Mouse (Mus musculus): ENCODE results near the gene Mybbp1a. TPM values are rescaled to one million over a fixed set of nuclear protein-coding genes. Genes with fewer than 3 reads are reported as not detected.

The Mybbp1a gene
- total RNA-seq (2015; ENCODE audit: low replicate concordance) (44.7 and 49.6 TPM in 2 replicates), total RNA-seq (2017; ENCODE audit: low replicate concordance) (11.8 and 27.4 TPM in 2 replicates)

DNA sequence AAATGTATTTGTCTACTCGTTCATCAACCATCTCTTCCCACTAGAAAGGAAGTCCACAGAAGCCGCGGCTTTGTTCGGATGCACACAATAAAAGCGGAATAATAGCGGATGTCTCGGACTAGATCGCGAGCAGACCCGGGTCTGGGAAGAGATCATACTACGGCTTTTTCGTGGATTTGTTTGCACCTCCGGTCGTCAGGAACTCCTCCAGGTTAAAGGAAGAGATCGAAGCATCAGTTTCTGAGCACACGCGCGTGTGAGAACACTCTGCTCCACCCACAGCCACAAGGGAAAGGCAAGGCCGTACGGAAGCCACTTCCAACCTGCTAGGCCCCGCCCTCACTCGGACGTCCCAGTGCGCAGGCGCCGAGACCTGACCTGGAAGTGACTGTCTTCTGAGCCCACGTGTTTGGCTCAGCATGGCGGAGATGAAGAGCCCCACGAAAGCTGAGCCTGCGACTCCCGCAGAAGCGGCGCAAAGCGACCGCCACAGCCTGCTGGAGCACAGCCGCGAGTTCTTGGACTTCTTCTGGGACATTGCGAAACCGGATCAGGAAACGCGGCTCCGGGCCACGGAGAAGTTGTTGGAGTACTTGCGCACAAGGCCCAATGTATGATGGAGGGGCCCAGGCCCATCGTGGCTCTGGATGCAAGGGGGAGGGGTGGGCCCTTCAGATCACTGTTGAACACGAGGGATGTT lies at the start of gene Mybbp1a:
Gene Mybbp1a, plus strand, starts transcription at position 391 of the 700 bp plus-strand sequence.
- ATAC-seq (replicated peaks; ENCODE audit: low FRiP score, poor library complexity, severe bottlenecking) = peak; percentile 97

DNA sequence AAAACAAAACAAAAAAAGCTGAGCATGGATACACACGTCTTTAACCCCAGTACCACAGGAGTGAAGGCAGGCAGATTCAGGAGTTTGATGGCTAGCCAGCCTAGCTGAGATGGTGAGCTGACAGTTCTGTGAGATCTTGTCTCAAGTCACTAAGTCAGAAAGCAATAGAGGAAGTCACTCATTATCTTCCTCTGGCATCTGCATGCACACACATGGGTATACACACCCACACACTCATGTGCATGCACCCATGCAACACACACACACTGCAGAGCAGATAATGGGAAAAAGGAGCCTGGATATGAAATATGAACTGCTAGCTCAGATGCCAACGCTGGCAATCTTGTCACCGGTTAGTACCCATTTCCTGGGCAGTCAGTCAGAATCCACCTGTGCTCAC lies 47.9 kb upstream of the Mybbp1a start:
- no peak for ATAC-seq (replicated peaks; ENCODE audit: low FRiP score, poor library complexity, severe bottlenecking)

GRCm38 (mm10) chr11:72393669-72394068 lies 47.5 kb upstream of the Mybbp1a start:
- ATAC-seq (replicated peaks; ENCODE audit: low FRiP score, poor library complexity, severe bottlenecking) = no peak

DNA sequence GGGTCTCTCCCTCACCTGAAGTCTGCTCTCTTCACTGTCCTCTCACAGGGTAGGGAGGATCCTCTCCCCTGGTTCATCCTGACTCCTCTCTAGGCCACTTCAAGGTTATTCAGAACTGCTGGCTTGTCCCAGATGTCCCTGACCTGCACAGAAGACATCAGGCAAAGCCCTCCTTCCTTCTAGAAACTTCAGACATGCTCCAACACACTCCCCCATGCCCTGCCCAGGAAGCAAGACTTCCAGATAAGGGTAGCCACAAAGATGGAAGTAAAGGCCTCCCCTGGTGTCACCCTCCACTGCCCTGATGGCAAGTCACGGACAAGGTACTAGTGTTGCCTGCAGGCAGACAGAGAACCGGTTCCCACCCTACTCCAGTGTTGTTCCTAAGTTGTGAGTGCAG lies 46.5 kb upstream of the Mybbp1a start:
- no peak for ATAC-seq (replicated peaks; ENCODE audit: low FRiP score, poor library complexity, severe bottlenecking)

- ATAC-seq (replicated peaks; ENCODE audit: low FRiP score, poor library complexity, severe bottlenecking) = no peak
These were observed 45.5 kb upstream of the Mybbp1a start for GRCm38 (mm10) chr11:72395652-72396051.

GRCm38 (mm10) chr11:72396621-72397020 lies 44.5 kb upstream of the Mybbp1a start:
- no peak for ATAC-seq (replicated peaks; ENCODE audit: low FRiP score, poor library complexity, severe bottlenecking)

DNA sequence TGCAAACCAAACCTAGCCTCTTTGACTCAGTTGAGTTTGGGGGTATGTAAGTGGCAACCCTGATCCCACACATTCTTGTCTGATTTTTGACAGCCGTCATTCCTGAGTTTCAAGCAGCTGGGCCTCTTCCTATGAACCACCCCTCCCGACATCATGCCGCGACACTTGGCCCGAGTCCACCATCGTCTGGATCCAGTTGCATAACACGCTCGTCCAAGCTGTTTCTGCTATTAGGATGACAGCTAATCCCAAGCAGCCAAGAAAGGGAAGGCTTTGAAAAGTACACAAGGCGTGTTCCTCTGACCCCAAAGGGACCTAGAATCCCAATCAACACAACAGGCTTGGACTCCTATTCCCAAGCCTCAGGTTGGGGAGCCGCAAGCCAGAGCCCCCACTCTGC lies 44.1 kb upstream of the Mybbp1a start:
- no peak for ATAC-seq (replicated peaks; ENCODE audit: low FRiP score, poor library complexity, severe bottlenecking)

- no peak for ATAC-seq (replicated peaks; ENCODE audit: low FRiP score, poor library complexity, severe bottlenecking)
These were observed 43.2 kb upstream of the Mybbp1a start for GRCm38 (mm10) chr11:72397811-72398525.

GRCm38 (mm10) chr11:72401068-72401467 lies 40.1 kb upstream of the Mybbp1a start:
- no peak for ATAC-seq (replicated peaks; ENCODE audit: low FRiP score, poor library complexity, severe bottlenecking)

- ATAC-seq (replicated peaks; ENCODE audit: low FRiP score, poor library complexity, severe bottlenecking) = no peak
These were observed 39.1 kb upstream of the Mybbp1a start for GRCm38 (mm10) chr11:72402017-72402416.

- ATAC-seq (replicated peaks; ENCODE audit: low FRiP score, poor library complexity, severe bottlenecking) = no peak
These were observed 38.2 kb upstream of the Mybbp1a start for GRCm38 (mm10) chr11:72402969-72403368.

DNA sequence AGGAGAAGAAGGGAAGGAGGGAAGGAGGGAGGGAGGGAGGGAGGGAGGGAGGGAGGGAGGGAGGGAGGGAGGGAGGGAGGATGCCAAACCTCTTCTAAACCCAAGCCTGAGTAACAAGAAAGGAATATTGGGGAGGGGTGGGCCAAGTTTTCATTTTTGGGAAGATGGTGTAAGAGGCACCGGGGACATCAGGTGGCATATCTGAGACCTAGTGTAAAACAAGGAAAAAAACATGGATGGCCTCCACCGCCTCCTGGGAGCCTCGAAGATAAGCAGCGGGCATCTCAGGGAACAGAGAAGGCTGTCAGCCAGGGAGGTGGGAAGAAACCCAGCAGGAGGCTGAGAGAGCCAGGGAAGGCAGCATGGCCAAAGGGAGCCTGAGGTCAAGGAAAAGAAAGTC lies 35.6 kb upstream of the Mybbp1a start:
- no peak for ATAC-seq (replicated peaks; ENCODE audit: low FRiP score, poor library complexity, severe bottlenecking)

DNA sequence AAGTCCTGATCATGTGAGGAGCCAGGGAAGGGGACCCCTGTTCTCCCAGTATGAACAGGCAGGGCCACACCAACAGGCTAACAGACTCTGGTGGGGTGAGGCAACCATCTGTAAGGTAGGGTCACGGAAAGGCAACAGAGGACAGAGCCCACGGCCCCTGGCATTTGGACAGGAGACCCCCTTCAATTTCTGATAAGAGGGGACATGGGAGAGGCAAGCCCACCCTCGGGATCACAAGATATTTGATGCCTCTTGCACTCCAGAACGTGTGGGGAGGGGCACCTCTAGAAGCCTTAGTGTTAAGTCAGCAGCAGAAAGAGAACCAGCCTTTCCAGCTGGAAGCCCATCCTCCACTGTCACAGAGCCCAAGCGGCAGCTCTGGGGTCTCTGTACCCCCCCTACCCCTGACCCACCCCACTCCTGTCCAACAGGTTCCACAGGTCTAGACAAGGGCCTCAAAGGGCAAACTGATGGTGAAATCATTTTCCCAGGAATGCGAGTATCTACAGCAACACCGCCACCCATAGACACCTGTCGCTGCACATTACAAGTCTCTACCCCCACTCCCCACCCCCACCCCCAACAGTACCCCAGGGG lies 35.0 kb upstream of the Mybbp1a start:
- ATAC-seq (replicated peaks; ENCODE audit: low FRiP score, poor library complexity, severe bottlenecking) = no peak

GRCm38 (mm10) chr11:72407081-72407480 lies 34.1 kb upstream of the Mybbp1a start:
- no peak for ATAC-seq (replicated peaks; ENCODE audit: low FRiP score, poor library complexity, severe bottlenecking)

DNA sequence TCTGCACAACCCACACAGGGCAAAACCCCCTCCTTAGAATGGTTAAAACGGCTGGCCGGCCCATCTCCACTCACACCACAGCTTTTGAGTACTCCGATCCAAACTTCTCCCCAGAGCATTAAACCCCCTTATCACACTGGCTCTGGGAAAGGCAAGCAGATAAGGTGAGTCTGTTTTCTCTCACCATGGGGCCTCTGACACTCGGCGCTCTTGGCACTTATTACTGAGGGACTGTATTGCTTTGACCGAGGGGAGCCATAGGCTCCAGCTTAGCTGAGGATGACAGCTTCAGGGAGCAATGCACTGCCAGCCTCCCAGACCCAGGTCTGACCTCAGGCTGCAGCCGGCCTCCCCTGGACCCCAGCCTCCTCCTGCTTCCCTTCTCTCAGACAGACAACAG lies 33.6 kb upstream of the Mybbp1a start:
- ATAC-seq (replicated peaks; ENCODE audit: low FRiP score, poor library complexity, severe bottlenecking) = no peak

DNA sequence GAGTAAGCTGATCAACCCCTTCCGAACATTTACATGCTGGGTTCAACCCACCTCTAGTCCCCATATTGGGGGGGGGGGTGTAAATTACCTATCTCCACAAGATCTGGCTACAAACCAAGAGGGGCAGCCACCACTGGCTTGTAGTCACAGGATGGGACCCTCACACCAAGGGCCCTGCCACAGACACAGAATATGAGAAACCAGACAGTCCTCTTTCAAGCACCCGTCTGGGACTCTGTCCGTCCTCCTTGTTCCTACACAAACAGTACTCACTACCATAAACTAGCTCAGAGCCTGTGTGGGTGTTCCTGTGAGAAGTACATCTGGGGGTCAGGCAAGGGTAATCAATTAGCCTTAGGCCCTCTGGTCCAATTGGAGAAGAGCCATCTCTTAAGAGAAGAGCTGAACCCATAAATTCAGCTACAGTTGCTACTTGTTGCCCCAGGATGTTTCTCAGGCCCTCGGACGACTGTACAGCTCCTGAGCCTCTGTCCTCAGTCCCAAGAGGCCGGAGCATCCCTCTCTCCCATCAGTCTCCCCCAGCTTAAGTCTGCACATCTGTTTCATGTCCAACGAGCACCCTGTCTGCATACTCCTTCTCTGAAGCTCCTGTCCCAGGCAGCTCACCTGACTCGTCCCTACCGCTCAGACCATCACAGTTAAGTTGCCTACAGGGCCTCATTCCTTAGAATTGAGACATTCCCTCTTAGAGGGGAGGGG lies 32.5 kb upstream of the Mybbp1a start:
- ATAC-seq (replicated peaks; ENCODE audit: low FRiP score, poor library complexity, severe bottlenecking) = no peak

GRCm38 (mm10) chr11:72409649-72410385 lies 31.3 kb upstream of the Mybbp1a start:
- ATAC-seq (replicated peaks; ENCODE audit: low FRiP score, poor library complexity, severe bottlenecking) = no peak

DNA sequence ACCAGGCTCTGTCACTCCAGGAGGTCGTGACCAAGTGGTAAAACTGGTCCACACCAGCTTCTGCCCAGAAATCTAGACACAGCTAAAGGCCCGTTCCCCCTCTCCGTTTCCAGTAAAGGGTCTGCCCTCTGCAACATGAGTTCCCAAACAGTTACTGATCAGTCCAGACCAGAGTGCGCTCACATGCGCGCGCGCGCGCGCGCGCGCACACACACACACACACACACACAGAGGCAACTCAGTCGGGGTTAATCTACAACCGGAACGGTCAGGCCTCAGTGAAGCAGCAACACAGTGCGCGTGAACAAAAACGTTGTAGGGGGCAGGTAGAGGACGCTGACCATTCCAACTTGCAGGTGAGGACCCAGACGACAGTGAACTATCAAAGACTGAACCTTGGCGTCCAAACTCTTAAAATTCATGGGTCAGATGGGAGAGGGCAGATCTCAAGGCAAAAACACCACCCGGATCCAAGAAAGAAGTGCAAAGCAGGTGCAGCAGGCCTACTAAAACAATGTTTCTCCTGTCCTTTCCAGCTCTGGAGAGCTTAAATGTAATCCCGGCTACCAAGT lies 30.5 kb upstream of the Mybbp1a start:
- no peak for ATAC-seq (replicated peaks; ENCODE audit: low FRiP score, poor library complexity, severe bottlenecking)
